Mouse (Mus musculus): ENCODE data around the gene Tgm4. TPM values are rescaled to one million over a fixed set of nuclear protein-coding genes. Genes with fewer than 3 reads are reported as not detected.

Gene Tgm4
- 0.32 and 0.49 TPM in 2 replicates for polyA plus RNA-seq (2015; fragmentation: Nextera tagmentation; extraction: Ambion mirVana)

DNA sequence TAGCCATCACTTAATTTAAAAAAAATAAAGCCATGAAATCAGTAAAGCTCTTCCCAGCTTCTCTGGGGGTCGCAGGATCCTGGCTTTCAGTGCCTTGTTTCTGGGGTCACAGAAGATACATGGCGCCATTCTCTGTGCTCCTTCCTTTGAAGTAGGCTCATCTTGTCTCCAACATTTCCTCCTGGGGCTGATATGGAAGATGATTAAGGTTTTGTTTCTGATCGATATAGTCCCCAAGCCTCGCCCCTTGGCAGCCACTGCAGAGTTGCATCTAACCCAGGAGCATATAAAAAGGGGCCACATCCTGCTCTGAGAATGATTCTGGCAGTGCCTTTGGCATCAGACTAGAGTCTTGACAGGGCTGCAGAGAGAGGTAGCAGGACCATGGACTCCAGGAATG lies at the start of gene Tgm4:
TSS of gene Tgm4 (plus strand) at position 301 of the 400 bp plus-strand sequence.

DNA sequence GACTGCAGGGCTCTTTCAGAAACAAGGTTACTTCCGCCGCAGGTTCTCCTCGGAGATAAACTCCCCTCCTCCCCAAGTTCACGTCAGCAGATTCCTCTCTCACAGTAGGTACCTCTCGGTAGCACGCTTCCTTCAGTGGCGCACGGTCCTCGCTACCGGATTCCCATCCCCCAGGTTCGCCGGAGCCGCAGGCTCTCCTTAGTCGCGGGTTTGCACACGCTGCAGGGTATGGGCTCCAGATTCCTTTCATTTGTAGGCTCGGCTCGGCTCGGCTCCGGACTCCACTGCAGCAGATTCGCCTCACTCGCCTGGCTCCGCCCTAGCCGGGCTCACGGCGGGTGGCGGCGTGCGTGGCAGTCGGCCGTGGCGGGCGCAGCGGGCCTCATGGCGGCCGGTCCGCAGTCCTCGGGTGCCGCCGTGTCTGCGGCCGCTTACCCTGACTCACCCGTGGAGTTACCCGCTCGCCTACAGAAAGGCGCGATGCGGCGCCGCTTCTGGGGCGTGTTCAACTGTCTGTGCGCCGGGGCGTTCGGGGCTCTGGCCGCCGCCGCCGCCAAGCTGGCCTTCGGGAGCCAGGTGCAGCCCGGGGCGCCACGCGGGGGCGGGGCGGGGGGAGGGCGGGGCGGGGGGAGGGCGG lies 13.4 kb upstream of the Tgm4 start, which contains the start of gene Tmem42:
TSS of gene Tmem42 (plus strand) at position 332 of the 637 bp plus-strand sequence.

GRCm38 (mm10) chr9:123112805-123113521 lies 78.4 kb downstream of the Tgm4 start, which contains the start of the genes Zdhhc3 and Exosc7:
TSS of gene Zdhhc3 (minus strand) at chr9:123113205.
TSS of gene Exosc7 (plus strand) at chr9:123113215.

Other genes starting within 250 kb of the Tgm4 start
- gene Tcaim, start 229.2 kb upstream of the Tgm4 start, polyA plus RNA-seq (2015; fragmentation: Nextera tagmentation; extraction: Ambion mirVana), result 7.7 and 8.6 TPM in 2 replicates
- gene Gm35549, start 190.7 kb upstream of the Tgm4 start, polyA plus RNA-seq (2015; fragmentation: Nextera tagmentation; extraction: Ambion mirVana), result not detected in 2 replicates
- gene Zfp445, start 168.7 kb upstream of the Tgm4 start, polyA plus RNA-seq (2015; fragmentation: Nextera tagmentation; extraction: Ambion mirVana), result 14.2 and 19.3 TPM in 2 replicates
- 1.5 and 1.8 TPM in 2 replicates for gene Zkscan7, start 149.0 kb upstream of the Tgm4 start, polyA plus RNA-seq (2015; fragmentation: Nextera tagmentation; extraction: Ambion mirVana)
- gene Zfp105, start 111.7 kb upstream of the Tgm4 start, polyA plus RNA-seq (2015; fragmentation: Nextera tagmentation; extraction: Ambion mirVana), result 8.3 and 9.3 TPM in 2 replicates
- gene 1110059G10Rik, start 83.7 kb upstream of the Tgm4 start, polyA plus RNA-seq (2015; fragmentation: Nextera tagmentation; extraction: Ambion mirVana), result 20.5 and 22.3 TPM in 2 replicates
- 9.3 and 9.8 TPM in 2 replicates for gene Kif15, start 83.7 kb upstream of the Tgm4 start, polyA plus RNA-seq (2015; fragmentation: Nextera tagmentation; extraction: Ambion mirVana)
- 17.0 and 19.4 TPM in 2 replicates for gene Tmem42, start 13.4 kb upstream of the Tgm4 start, polyA plus RNA-seq (2015; fragmentation: Nextera tagmentation; extraction: Ambion mirVana)
- gene Zdhhc3, start 78.5 kb downstream of the Tgm4 start, polyA plus RNA-seq (2015; fragmentation: Nextera tagmentation; extraction: Ambion mirVana), result 34.9 and 38.9 TPM in 2 replicates
- 41.3 and 49.0 TPM in 2 replicates for gene Exosc7, start 78.5 kb downstream of the Tgm4 start, polyA plus RNA-seq (2015; fragmentation: Nextera tagmentation; extraction: Ambion mirVana)
- gene Clec3b, start 116.2 kb downstream of the Tgm4 start, polyA plus RNA-seq (2015; fragmentation: Nextera tagmentation; extraction: Ambion mirVana), result 71.9 and 88.5 TPM in 2 replicates
- gene Cdcp1, start 181.3 kb downstream of the Tgm4 start, polyA plus RNA-seq (2015; fragmentation: Nextera tagmentation; extraction: Ambion mirVana), result 0.05 and 0.27 TPM in 2 replicates
- 17.4 and 19.8 TPM in 2 replicates for gene Tmem158, start 226.0 kb downstream of the Tgm4 start, polyA plus RNA-seq (2015; fragmentation: Nextera tagmentation; extraction: Ambion mirVana)

All from skeletal muscle tissue, postnatal 0 days (tissue).